Mouse (Mus musculus): Measurements from ENCODE around the gene Ddx41.

DNA sequence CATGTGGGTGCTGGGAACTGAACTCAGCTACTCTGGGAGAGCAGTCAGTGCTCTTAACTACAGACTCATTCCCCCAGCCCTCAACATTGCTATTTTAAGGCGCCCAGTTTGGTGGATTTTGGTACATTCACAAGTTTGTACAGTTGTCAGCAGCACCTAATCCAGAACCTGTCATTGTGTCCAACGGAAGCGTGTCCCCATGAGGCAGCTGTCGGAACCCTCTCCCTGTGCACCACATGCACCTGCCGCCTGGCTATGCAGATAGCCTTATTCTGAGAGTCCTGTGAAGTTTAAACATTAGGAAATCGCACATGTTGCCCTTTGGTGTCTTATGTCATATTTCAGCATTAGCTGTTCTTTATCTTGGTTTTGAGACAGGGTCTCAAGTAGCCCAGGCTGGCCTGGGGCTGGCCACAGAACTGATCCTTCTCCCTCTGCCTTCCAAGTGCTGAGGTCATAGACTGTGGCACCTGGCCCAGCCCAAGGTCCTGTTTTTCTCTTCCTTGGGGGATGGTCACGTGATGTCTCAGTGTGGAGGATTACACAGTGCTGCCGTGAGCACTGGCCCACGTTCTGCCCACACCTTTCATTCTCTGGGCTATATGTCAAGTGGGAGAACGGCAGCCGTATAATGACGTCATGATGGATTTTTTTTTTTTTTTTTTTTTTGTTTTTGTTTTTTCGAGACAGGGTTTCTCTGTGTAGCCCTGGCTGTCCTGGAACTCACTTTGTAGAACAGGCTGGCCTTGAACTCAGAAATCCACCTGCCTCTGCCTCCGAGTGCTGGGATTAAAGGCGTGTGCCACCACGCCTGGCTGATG, 10.5 kb downstream of the Ddx41 start:
- TF ChIP-seq CTCF (IDR thresholded peaks at IDR 0.05; ENCODE audit: extremely low read depth, insufficient read depth, insufficient read length, insufficient replicate concordance), result no peak
- TF ChIP-seq POLR2A (IDR thresholded peaks at IDR 0.05; ENCODE audit: low read depth, low read length), result no peak
